Mouse (Mus musculus): ENCODE data around the gene Sapcd1.

DNA sequence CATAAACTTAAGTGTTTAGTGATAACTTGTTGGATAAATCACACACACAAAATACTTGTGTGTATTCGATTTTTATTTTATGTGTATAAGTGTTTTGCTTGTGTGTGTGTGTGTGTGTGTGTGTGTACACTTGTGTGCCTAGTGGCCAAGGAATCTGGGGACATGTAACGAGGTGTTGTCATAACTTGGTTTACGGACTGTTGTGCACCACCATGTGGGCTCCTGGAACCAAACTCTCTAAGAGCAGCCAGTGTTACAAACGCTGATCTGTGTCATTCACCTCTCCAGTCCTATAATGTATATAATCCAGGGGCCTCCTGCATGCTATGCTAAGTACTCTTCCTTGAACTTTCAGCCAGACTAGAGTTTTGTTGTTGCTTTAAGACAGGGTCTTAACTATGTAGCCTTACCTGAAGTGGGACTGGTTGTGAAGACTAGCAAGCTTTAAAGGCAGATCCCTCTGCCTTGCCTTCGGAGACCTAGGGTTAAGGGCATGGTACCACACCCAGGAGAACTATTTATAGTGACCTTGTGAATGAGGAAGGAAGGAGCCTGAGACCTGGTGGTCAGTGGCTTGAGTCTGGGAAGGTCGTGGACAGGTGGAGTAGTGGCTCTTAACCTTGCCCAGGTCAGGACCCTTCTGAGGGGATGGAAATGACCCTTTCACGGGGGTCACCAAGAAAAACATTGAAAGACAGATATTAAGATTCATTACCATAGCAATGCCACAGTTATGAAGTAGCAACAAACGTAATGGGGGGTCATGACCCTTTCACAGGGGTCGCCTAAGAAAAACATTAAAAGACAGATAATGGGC lies 24.6 kb downstream of the Sapcd1 start:
- TF ChIP-seq CTCF (conservative IDR thresholded peaks at IDR 0.05; ENCODE audit: low read length) (no peak), POU5F1 (IDR thresholded peaks at IDR 0.05; ENCODE audit: borderline replicate concordance, low read length) (no peak)

Measured in E14TG2a.4 (cell line).